Mouse (Mus musculus) stomach, postnatal 0 days (tissue): ENCODE results near the gene Cdr2.

Experiments used
- CTCF ChIP-seq: IDR thresholded peaks from 2 replicates; pipeline ENCODE4 v1.5.1; 2016; ENCODE audit warnings: antibody characterized with exemption, low read depth, mild to moderate bottlenecking, moderate library complexity
- EP300 ChIP-seq: optimal IDR thresholded peaks from 2 replicates; pipeline ENCODE3; 2016; ENCODE audit warnings: antibody characterized with exemption

- peak; percentile 92 for TF ChIP-seq CTCF
- TF ChIP-seq EP300, result no peak
These were observed 64.3 kb downstream of the Cdr2 start, which contains the start of gene Polr3e for GRCm38 (mm10) chr7:120917592-120918461.
